ENCODE assay signal across 21 mouse cellular contexts in the genomic region with DNA sequence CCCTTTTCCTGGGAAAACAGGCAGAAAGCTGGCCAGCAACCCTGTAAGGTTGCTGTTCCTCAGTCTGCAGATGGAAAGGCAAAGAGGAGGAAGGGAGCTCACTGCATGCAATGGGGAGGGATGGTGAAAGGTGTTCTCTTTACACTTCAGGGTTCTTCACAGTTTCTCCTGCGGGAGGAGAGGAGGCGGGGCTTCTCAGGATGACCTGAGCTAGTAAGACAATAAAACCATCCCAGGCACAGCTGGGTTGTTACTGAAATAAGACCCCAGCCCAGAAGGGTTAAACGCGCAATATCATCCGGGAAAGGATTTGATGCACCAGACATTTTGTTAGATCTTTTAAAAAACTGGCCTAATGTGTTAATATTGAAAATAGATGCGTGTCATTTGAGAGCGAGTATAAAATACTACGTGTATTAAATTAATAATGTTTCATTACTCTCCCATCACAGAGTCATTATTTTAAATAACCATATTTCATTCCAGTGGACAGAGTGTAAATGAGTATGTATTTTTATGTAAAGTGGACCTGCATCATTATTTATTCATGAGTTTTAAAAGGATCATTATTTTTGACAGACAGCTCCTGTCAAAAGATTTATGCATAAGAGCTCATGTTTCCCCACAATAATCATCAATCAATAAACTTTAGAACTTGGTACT.
DNase-seq lines count a peak whose midpoint lies in the region; ATAC-seq and TF ChIP-seq lines count a peak whose summit lies in the region.
"Had no signal": no experiment of that assay in that cellular context is flagged by ENCODE, and none has a peak within 500 bp of the region (broad histone marks: within the 10 kb centered on the region; RNA-seq: fewer than 3 reads in every experiment).

No protein-coding gene starts in this region.

- TF ChIP-seq CTCF in brain, embryonic 14.5 days (IDR thresholded peaks at IDR 0.05; ENCODE audit: borderline replicate concordance, extremely low read depth, insufficient read depth, insufficient read length), result no peak

- no peaks in the 10 kb centered on the region for H3K36me3 ChIP-seq in hindbrain, embryonic 10.5 days
- H3K36me3 ChIP-seq in hindbrain, embryonic 14.5 days (replicated peaks; ENCODE audit: control insufficient read depth, insufficient read depth), result no peaks in the 10 kb centered on the region
- no peaks in the 10 kb centered on the region for H3K36me3 ChIP-seq in hindbrain, embryonic 13.5 days
- H3K36me3 ChIP-seq in midbrain, embryonic 15.5 days (replicated peaks), result no peaks in the 10 kb centered on the region
- H3K36me3 ChIP-seq: embryonic facial prominence, embryonic 13.5 days; heart, embryonic 12.5 days; lung, embryonic 15.5 days; stomach, embryonic 15.5 days had no signal

- H3K27me3 ChIP-seq in hindbrain, embryonic 10.5 days (ENCODE audit: insufficient read depth, poor library complexity, severe bottlenecking), result no peaks in the 10 kb centered on the region
- H3K27me3 ChIP-seq in hindbrain, embryonic 14.5 days (ENCODE audit: control insufficient read depth, insufficient read depth, low read length), result no peaks in the 10 kb centered on the region
- no peaks in the 10 kb centered on the region for H3K27me3 ChIP-seq in hindbrain, embryonic 13.5 days
- no peaks in the 10 kb centered on the region for H3K27me3 ChIP-seq in midbrain, embryonic 15.5 days (replicated peaks)
- H3K27me3 ChIP-seq: embryonic facial prominence, embryonic 13.5 days; lung, embryonic 15.5 days; stomach, embryonic 15.5 days had no signal

- H3K4me2 ChIP-seq in hindbrain, embryonic 14.5 days (replicated peaks), result no peak overlapping the region
- no peak overlapping the region for H3K4me2 ChIP-seq in hindbrain, embryonic 13.5 days
- no peak overlapping the region for H3K4me2 ChIP-seq in midbrain, embryonic 15.5 days
- H3K4me2 ChIP-seq: heart, embryonic 12.5 days; lung, embryonic 15.5 days; stomach, embryonic 15.5 days had no signal

- no peak overlapping the region for H3K9ac ChIP-seq in hindbrain, embryonic 14.5 days
- H3K9ac ChIP-seq in hindbrain, embryonic 13.5 days, result no peak overlapping the region
- no peak overlapping the region for H3K9ac ChIP-seq in midbrain, embryonic 15.5 days
- H3K9ac ChIP-seq: embryonic facial prominence, embryonic 13.5 days; heart, embryonic 12.5 days; liver, embryonic 14.5 days; lung, embryonic 15.5 days; stomach, embryonic 15.5 days had no signal

- DNase-seq in hindbrain, embryonic 10.5 days (ENCODE audit: low spot score), result no peak
- DNase-seq in hindbrain, embryonic 14.5 days (ENCODE audit: low spot score), result no peak
- DNase-seq in brain, embryonic 14.5 days (ENCODE audit: low read depth), result peak; percentile 47
- DNase-seq in MN1 (ENCODE audit: low spot score), result no peak
- no peak for DNase-seq in heart, adult 11 months
- DNase-seq: adrenal gland, adult 8-10 months; B cell, adult 2 months; cerebellum, adult 9-11 months; kidney, adult 8-10 months; kidney, postnatal 14 days; lung, postnatal 4 days; right cerebral cortex, postnatal 25 days; thymus, adult 18-20 months had no signal

- TF ChIP-seq POLR2A in brain, embryonic 14.5 days (IDR thresholded peaks at IDR 0.05; ENCODE audit: borderline replicate concordance, extremely low read depth, insufficient read depth, insufficient read length, poor library complexity, severe bottlenecking), result no peak

- no peaks in the 10 kb centered on the region for H3K9me3 ChIP-seq in hindbrain, embryonic 10.5 days
- no peaks in the 10 kb centered on the region for H3K9me3 ChIP-seq in hindbrain, embryonic 14.5 days (ENCODE audit: control insufficient read depth, low read length)
- no peaks in the 10 kb centered on the region for H3K9me3 ChIP-seq in hindbrain, embryonic 13.5 days
- no peaks in the 10 kb centered on the region for H3K9me3 ChIP-seq in midbrain, embryonic 15.5 days
- H3K9me3 ChIP-seq: embryonic facial prominence, embryonic 13.5 days; heart, embryonic 12.5 days; lung, embryonic 15.5 days; stomach, embryonic 15.5 days had no signal

- no peak for ATAC-seq in hindbrain, embryonic 14.5 days (ENCODE audit: low FRiP score)
- 0 out of 2 replicates have a peak, but pooled peaks have one; percentile 41 for ATAC-seq in hindbrain, embryonic 13.5 days (ENCODE audit: low FRiP score)
- peak; percentile 34; the same call in 1 of the 2 replicates for ATAC-seq in midbrain, embryonic 15.5 days (replicated peaks)

- H3K4me1 ChIP-seq in hindbrain, embryonic 10.5 days (replicated peaks), result peaks cover 29% of the 10 kb centered on the region
- peaks cover 22% of the 10 kb centered on the region for H3K4me1 ChIP-seq in hindbrain, embryonic 14.5 days (replicated peaks; ENCODE audit: control insufficient read depth, insufficient read depth, low read length)
- H3K4me1 ChIP-seq in hindbrain, embryonic 13.5 days (replicated peaks), result peaks cover 22% of the 10 kb centered on the region
- H3K4me1 ChIP-seq in midbrain, embryonic 15.5 days, result peaks cover 17% of the 10 kb centered on the region; the same call in 1 of the 2 replicates
- H3K4me1 ChIP-seq: heart, embryonic 12.5 days; lung, embryonic 15.5 days; stomach, embryonic 15.5 days had no signal

- H3K27ac ChIP-seq in hindbrain, embryonic 10.5 days, result peak overlapping the region; percentile 72
- no peak overlapping the region for H3K27ac ChIP-seq in hindbrain, embryonic 14.5 days
- peak overlapping the region; percentile 55 for H3K27ac ChIP-seq in hindbrain, embryonic 13.5 days
- H3K27ac ChIP-seq in midbrain, embryonic 15.5 days, result no peak overlapping the region
- H3K27ac ChIP-seq: embryonic facial prominence, embryonic 13.5 days; layer of hippocampus, adult 2 months; liver, embryonic 14.5 days; lung, embryonic 15.5 days; stomach, embryonic 15.5 days had no signal

- H3K4me3 ChIP-seq in hindbrain, embryonic 10.5 days, result no peak overlapping the region
- H3K4me3 ChIP-seq in hindbrain, embryonic 14.5 days (replicated peaks; ENCODE audit: low read length), result no peak overlapping the region
- no peak overlapping the region for H3K4me3 ChIP-seq in hindbrain, embryonic 13.5 days
- H3K4me3 ChIP-seq in midbrain, embryonic 15.5 days, result no peak overlapping the region
- H3K4me3 ChIP-seq: embryonic facial prominence, embryonic 13.5 days; heart, embryonic 12.5 days; layer of hippocampus, adult 2 months; lung, embryonic 15.5 days; stomach, embryonic 15.5 days had no signal

- WGBS in hindbrain, embryonic 10.5 days, result 61% methylated on average over 8 of the region's 8 CpGs
- 32% methylated on average over 8 of the region's 8 CpGs for WGBS in hindbrain, embryonic 14.5 days
- 39% methylated on average over 8 of the region's 8 CpGs for WGBS in hindbrain, embryonic 13.5 days
- 46% methylated on average over 8 of the region's 8 CpGs for WGBS in midbrain, embryonic 15.5 days

Comparison
In these comparisons a context has a peak if more than half of its experiments do, and no peak if none do; other contexts are left out.
1. H3K27ac ChIP-seq: peak in hindbrain, embryonic 10.5 days (single experiment) and hindbrain, embryonic 13.5 days (single experiment); none in hindbrain, embryonic 14.5 days (single experiment) and midbrain, embryonic 15.5 days (single experiment).